Comparison of ENCODE assay signal across 19 mouse cellular contexts in the genomic region with DNA sequence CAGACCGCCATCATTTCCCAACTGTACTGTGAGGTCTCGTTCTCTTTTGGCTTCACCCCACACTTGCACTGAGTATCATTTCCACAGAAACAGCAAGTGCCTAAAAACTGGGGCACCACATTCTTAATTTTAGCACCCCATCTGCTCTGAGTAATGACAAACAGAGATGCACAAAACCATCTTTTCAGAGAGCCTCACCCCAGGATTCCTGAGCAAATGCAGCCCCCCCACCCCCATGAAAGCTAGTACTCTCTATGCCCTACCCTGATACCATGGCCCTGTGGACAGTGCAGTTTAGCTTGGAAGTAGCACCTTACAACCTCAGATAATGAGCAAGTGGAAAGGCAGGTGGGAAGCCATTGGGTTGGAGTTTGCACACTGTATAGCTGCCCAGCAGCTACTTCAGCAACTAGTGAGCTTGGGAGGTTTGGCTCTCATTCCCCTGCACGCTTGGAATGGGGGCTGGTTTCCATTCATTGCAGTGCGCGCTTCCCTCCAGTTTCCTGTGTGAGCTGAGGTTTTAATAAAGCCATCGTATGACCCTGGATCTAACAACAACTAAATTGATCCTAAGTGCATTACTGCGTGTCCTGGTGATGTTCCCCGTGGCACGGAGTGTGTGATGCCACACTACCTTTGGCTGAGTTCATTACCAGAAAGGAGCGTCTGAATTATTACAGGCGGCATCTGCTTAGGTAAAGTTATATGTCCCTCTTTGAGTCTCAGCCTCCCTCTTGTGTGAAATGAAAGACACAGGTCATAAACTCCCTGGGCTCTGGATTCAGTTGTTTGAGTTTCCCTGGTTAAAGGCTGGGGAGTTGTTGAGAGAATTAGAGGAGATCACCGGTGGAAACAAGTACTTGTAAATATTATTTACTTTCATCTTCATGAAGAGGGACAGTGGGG.
DNase-seq lines count a peak whose midpoint lies in the region; ATAC-seq and TF ChIP-seq lines count a peak whose summit lies in the region.
"Had no signal": no experiment of that assay in that cellular context is flagged by ENCODE, and none has a peak within 500 bp of the region (broad histone marks: within the 10 kb centered on the region; RNA-seq: fewer than 3 reads in every experiment).

No protein-coding gene starts in this region.

- no peak for DNase-seq in forebrain, postnatal 0 days
- no peak for DNase-seq in forebrain, embryonic 10.5 days (ENCODE audit: extremely low spot score, low spot score)
- DNase-seq in layer of hippocampus, adult 11-12 months (ENCODE audit: low spot score) = peak; percentile 44
- DNase-seq in layer of hippocampus, postnatal 36 days = no peak
- DNase-seq in neural tube, embryonic 10.5 days (ENCODE audit: extremely low spot score, low spot score) = no peak
- no peak for DNase-seq in lung, postnatal 4 days
- DNase-seq: adrenal gland, postnatal 10 days; B cell, adult 2 months; gastrocnemius, postnatal 36 days; heart, postnatal 10 days; spleen, adult 18-20 months; thymus, adult 2 months had no signal

- ATAC-seq in forebrain, postnatal 0 days = peak; percentile 38
- 0 out of 2 replicates have a peak, but pooled peaks have one; percentile 9 for ATAC-seq in neural tube, embryonic 14.5 days (ENCODE audit: low read depth)
- ATAC-seq: intestine, postnatal 0 days; lung, postnatal 0 days; midbrain, embryonic 15.5 days had no signal

- H3K9ac ChIP-seq in forebrain, postnatal 0 days = no peak overlapping the region
- H3K9ac ChIP-seq in neural tube, embryonic 14.5 days (replicated peaks; ENCODE audit: low read depth, low read length) = no peak overlapping the region
- H3K9ac ChIP-seq: hindbrain, embryonic 14.5 days; liver, embryonic 15.5 days; midbrain, embryonic 15.5 days had no signal

- no peak for TF ChIP-seq CTCF in forebrain, postnatal 0 days (IDR thresholded peaks at IDR 0.05; ENCODE audit: low read depth)

- no peaks in the 10 kb centered on the region for H3K27me3 ChIP-seq in forebrain, postnatal 0 days (ENCODE audit: insufficient read depth, low read length)
- H3K27me3 ChIP-seq in forebrain, embryonic 10.5 days (ENCODE audit: poor library complexity, severe bottlenecking) = no peaks in the 10 kb centered on the region
- H3K27me3 ChIP-seq in neural tube, embryonic 14.5 days (ENCODE audit: control insufficient read depth, insufficient read depth, low read length) = no peaks in the 10 kb centered on the region
- H3K27me3 ChIP-seq: liver, embryonic 15.5 days; midbrain, embryonic 15.5 days had no signal

- no peak overlapping the region for H3K27ac ChIP-seq in forebrain, postnatal 0 days (ENCODE audit: low read depth, low read length)
- H3K27ac ChIP-seq in forebrain, embryonic 10.5 days = no peak overlapping the region
- no peak overlapping the region for H3K27ac ChIP-seq in neural tube, embryonic 14.5 days (ENCODE audit: low read depth, low read length)
- H3K27ac ChIP-seq: heart, embryonic 10.5 days; hindbrain, embryonic 14.5 days; liver, embryonic 15.5 days; midbrain, embryonic 15.5 days had no signal

- H3K4me1 ChIP-seq in forebrain, postnatal 0 days (ENCODE audit: insufficient read depth) = no peaks in the 10 kb centered on the region
- H3K4me1 ChIP-seq in forebrain, embryonic 10.5 days = peaks cover 32% of the 10 kb centered on the region
- H3K4me1 ChIP-seq in neural tube, embryonic 14.5 days (ENCODE audit: control insufficient read depth, insufficient read depth, low read length) = no peaks in the 10 kb centered on the region; the same call in 1 of the 2 replicates
- H3K4me1 ChIP-seq: heart, embryonic 10.5 days; liver, embryonic 15.5 days had no signal

- WGBS in forebrain, postnatal 0 days = 85% methylated on average over 12 of the region's 12 CpGs
- 92% methylated on average over 12 of the region's 12 CpGs for WGBS in forebrain, embryonic 10.5 days
- 57% methylated on average over 12 of the region's 12 CpGs for WGBS in neural tube, embryonic 14.5 days

- no peak overlapping the region for H3K4me2 ChIP-seq in forebrain, postnatal 0 days (ENCODE audit: low read depth)
- H3K4me2 ChIP-seq in neural tube, embryonic 14.5 days (ENCODE audit: low read depth, low read length) = no peak overlapping the region
- H3K4me2 ChIP-seq: hindbrain, embryonic 14.5 days; liver, embryonic 15.5 days; midbrain, embryonic 15.5 days had no signal

- H3K4me3 ChIP-seq in forebrain, postnatal 0 days (ENCODE audit: low read depth, low read length) = no peak overlapping the region
- no peak overlapping the region for H3K4me3 ChIP-seq in forebrain, embryonic 10.5 days
- H3K4me3 ChIP-seq in neural tube, embryonic 14.5 days (ENCODE audit: low read depth, low read length) = no peak overlapping the region
- H3K4me3 ChIP-seq: heart, embryonic 10.5 days; liver, embryonic 15.5 days; midbrain, embryonic 15.5 days had no signal

- no peaks in the 10 kb centered on the region for H3K9me3 ChIP-seq in forebrain, postnatal 0 days (ENCODE audit: low read length)
- H3K9me3 ChIP-seq in forebrain, embryonic 10.5 days = no peaks in the 10 kb centered on the region
- no peaks in the 10 kb centered on the region for H3K9me3 ChIP-seq in neural tube, embryonic 14.5 days (ENCODE audit: control insufficient read depth, low read length)
- H3K9me3 ChIP-seq: heart, embryonic 10.5 days; liver, embryonic 15.5 days; midbrain, embryonic 15.5 days had no signal

- H3K36me3 ChIP-seq in forebrain, postnatal 0 days (ENCODE audit: insufficient read depth) = no peaks in the 10 kb centered on the region
- H3K36me3 ChIP-seq in forebrain, embryonic 10.5 days (replicated peaks) = no peaks in the 10 kb centered on the region
- H3K36me3 ChIP-seq in neural tube, embryonic 14.5 days (ENCODE audit: control insufficient read depth, insufficient read depth, low read length) = no peaks in the 10 kb centered on the region
- H3K36me3 ChIP-seq: heart, embryonic 10.5 days; liver, embryonic 15.5 days; midbrain, embryonic 15.5 days had no signal
